Mouse (Mus musculus): ENCODE data around the gene Mcat. TPM values are rescaled to one million over a fixed set of nuclear protein-coding genes. Genes with fewer than 3 reads are reported as not detected.

The Mcat gene
- polyA plus RNA-seq, 1 experiment from 2014 or later: 42.5 TPM

GRCm38 (mm10) chr15:83546029-83546428 lies 17.6 kb downstream of the Mcat start:
- whole genome bisulfite sequencing: 89% methylated on average over 7 of the region's 7 CpGs
- Histone ChIP-seq H3K9ac (replicated peaks; ENCODE audit: low read length) (no peak overlapping the region), H3K4me3 (ENCODE audit: low read depth, low read length) (no peak overlapping the region), H3K36me3 (replicated peaks; ENCODE audit: control insufficient read depth, insufficient read depth, low read depth, low read length) (peaks cover 6% of the 10 kb centered on the region; the same call in 1 of the 2 replicates), H3K9me3 (replicated peaks; ENCODE audit: control insufficient read depth, low read length) (no peaks in the 10 kb centered on the region), H3K4me2 (ENCODE audit: low read depth, low read length) (no peak overlapping the region), H3K27ac (replicated peaks; ENCODE audit: low read depth, low read length) (no peak overlapping the region), H3K27me3 (ENCODE audit: control insufficient read depth, insufficient read depth, low read length) (no peaks in the 10 kb centered on the region), H3K4me1 (ENCODE audit: control insufficient read depth, insufficient read depth, low read length) (no peaks in the 10 kb centered on the region)
- ATAC-seq (replicated peaks; ENCODE audit: insufficient number of reproducible peaks, low FRiP score, low TSS enrichment, low read depth): no peak
- DNase-seq (ENCODE audit: low spot score): no peak

GRCm38 (mm10) chr15:83541647-83542287 lies 21.8 kb downstream of the Mcat start:
- no peak overlapping the region for H3K4me3 ChIP-seq (ENCODE audit: low read depth, low read length)

GRCm38 (mm10) chr15:83539905-83540304 lies 23.7 kb downstream of the Mcat start:
- Histone ChIP-seq H3K4me1 (ENCODE audit: control insufficient read depth, insufficient read depth, low read length) (no peaks in the 10 kb centered on the region), H3K4me2 (ENCODE audit: low read depth, low read length) (no peak overlapping the region), H3K27me3 (ENCODE audit: control insufficient read depth, insufficient read depth, low read length) (no peaks in the 10 kb centered on the region), H3K36me3 (replicated peaks; ENCODE audit: control insufficient read depth, insufficient read depth, low read depth, low read length) (no peaks in the 10 kb centered on the region), H3K27ac (replicated peaks; ENCODE audit: low read depth, low read length) (no peak overlapping the region), H3K9ac (replicated peaks; ENCODE audit: low read length) (no peak overlapping the region), H3K4me3 (ENCODE audit: low read depth, low read length) (no peak overlapping the region), H3K9me3 (replicated peaks; ENCODE audit: control insufficient read depth, low read length) (no peaks in the 10 kb centered on the region)
- DNase-seq (ENCODE audit: low spot score): no peak
- WGBS: 70% methylated on average over 4 of the region's 4 CpGs
- ATAC-seq (replicated peaks; ENCODE audit: insufficient number of reproducible peaks, low FRiP score, low TSS enrichment, low read depth): no peak

More at GRCm38 (mm10) chr15:83541647-83542287, 21.8 kb downstream of the Mcat start:
- H3K4me2 ChIP-seq (ENCODE audit: low read depth, low read length): no peak overlapping the region
- DNase-seq (ENCODE audit: low spot score): no peak
- H3K27ac ChIP-seq (replicated peaks; ENCODE audit: low read depth, low read length): no peak overlapping the region
- H3K36me3 ChIP-seq (replicated peaks; ENCODE audit: control insufficient read depth, insufficient read depth, low read depth, low read length): peaks cover 3% of the 10 kb centered on the region; the same call in 1 of the 2 replicates
- no peak for ATAC-seq (replicated peaks; ENCODE audit: insufficient number of reproducible peaks, low FRiP score, low TSS enrichment, low read depth)
- no peaks in the 10 kb centered on the region for H3K9me3 ChIP-seq (replicated peaks; ENCODE audit: control insufficient read depth, low read length)
- H3K4me1 ChIP-seq (ENCODE audit: control insufficient read depth, insufficient read depth, low read length): no peaks in the 10 kb centered on the region
- 83% methylated on average over 9 of the region's 9 CpGs for WGBS
- H3K27me3 ChIP-seq (ENCODE audit: control insufficient read depth, insufficient read depth, low read length): no peaks in the 10 kb centered on the region
- H3K9ac ChIP-seq (replicated peaks; ENCODE audit: low read length): no peak overlapping the region

- Histone ChIP-seq H3K9me3 (replicated peaks; ENCODE audit: control insufficient read depth, low read length) (no peaks in the 10 kb centered on the region), H3K4me1 (ENCODE audit: control insufficient read depth, insufficient read depth, low read length) (no peaks in the 10 kb centered on the region), H3K9ac (replicated peaks; ENCODE audit: low read length) (no peak overlapping the region), H3K4me2 (ENCODE audit: low read depth, low read length) (no peak overlapping the region), H3K36me3 (replicated peaks; ENCODE audit: control insufficient read depth, insufficient read depth, low read depth, low read length) (no peaks in the 10 kb centered on the region), H3K27me3 (ENCODE audit: control insufficient read depth, insufficient read depth, low read length) (no peaks in the 10 kb centered on the region), H3K27ac (replicated peaks; ENCODE audit: low read depth, low read length) (no peak overlapping the region), H3K4me3 (ENCODE audit: low read depth, low read length) (no peak overlapping the region)
- no peak for DNase-seq (ENCODE audit: low spot score)
- 97% methylated on average over 2 of the region's 2 CpGs for WGBS
- no peak for ATAC-seq (replicated peaks; ENCODE audit: insufficient number of reproducible peaks, low FRiP score, low TSS enrichment, low read depth)
Observed at GRCm38 (mm10) chr15:83538855-83539254, 24.7 kb downstream of the Mcat start.

- DNase-seq (ENCODE audit: low spot score) (no peak), ATAC-seq (replicated peaks; ENCODE audit: insufficient number of reproducible peaks, low FRiP score, low TSS enrichment, low read depth) (no peak)
- H3K4me1 ChIP-seq (ENCODE audit: control insufficient read depth, insufficient read depth, low read length): no peaks in the 10 kb centered on the region
- no peak overlapping the region for H3K27ac ChIP-seq (replicated peaks; ENCODE audit: low read depth, low read length)
- WGBS: 92% methylated on average over 6 of the region's 6 CpGs
- no peak overlapping the region for H3K9ac ChIP-seq (replicated peaks; ENCODE audit: low read length)
- no peak overlapping the region for H3K4me3 ChIP-seq (ENCODE audit: low read depth, low read length)
- no peaks in the 10 kb centered on the region for H3K9me3 ChIP-seq (replicated peaks; ENCODE audit: control insufficient read depth, low read length)
- no peaks in the 10 kb centered on the region for H3K36me3 ChIP-seq (replicated peaks; ENCODE audit: control insufficient read depth, insufficient read depth, low read depth, low read length)
- H3K27me3 ChIP-seq (ENCODE audit: control insufficient read depth, insufficient read depth, low read length): no peaks in the 10 kb centered on the region
- no peak overlapping the region for H3K4me2 ChIP-seq (ENCODE audit: low read depth, low read length)
Observed at GRCm38 (mm10) chr15:83535890-83536231, 27.7 kb downstream of the Mcat start.

- H3K36me3 ChIP-seq (replicated peaks; ENCODE audit: control insufficient read depth, insufficient read depth, low read depth, low read length): no peaks in the 10 kb centered on the region
- WGBS: 71% methylated on average over 17 of the region's 17 CpGs
Observed at GRCm38 (mm10) chr15:83534960-83535889, 28.4 kb downstream of the Mcat start.

GRCm38 (mm10) chr15:83532606-83533005 lies 31.0 kb downstream of the Mcat start:
- Histone ChIP-seq H3K4me2 (ENCODE audit: low read depth, low read length) (no peak overlapping the region), H3K36me3 (replicated peaks; ENCODE audit: control insufficient read depth, insufficient read depth, low read depth, low read length) (no peaks in the 10 kb centered on the region), H3K9me3 (replicated peaks; ENCODE audit: control insufficient read depth, low read length) (no peaks in the 10 kb centered on the region), H3K4me3 (ENCODE audit: low read depth, low read length) (no peak overlapping the region), H3K4me1 (ENCODE audit: control insufficient read depth, insufficient read depth, low read length) (no peaks in the 10 kb centered on the region), H3K27me3 (ENCODE audit: control insufficient read depth, insufficient read depth, low read length) (peaks cover 7% of the 10 kb centered on the region), H3K27ac (replicated peaks; ENCODE audit: low read depth, low read length) (no peak overlapping the region), H3K9ac (replicated peaks; ENCODE audit: low read length) (no peak overlapping the region)
- DNase-seq (ENCODE audit: low spot score) (no peak), ATAC-seq (replicated peaks; ENCODE audit: insufficient number of reproducible peaks, low FRiP score, low TSS enrichment, low read depth) (no peak)
- 76% methylated on average over 7 of the region's 7 CpGs for WGBS

More at GRCm38 (mm10) chr15:83534960-83535889, 28.4 kb downstream of the Mcat start:
- Histone ChIP-seq H3K4me2 (ENCODE audit: low read depth, low read length) (no peak overlapping the region), H3K27ac (replicated peaks; ENCODE audit: low read depth, low read length) (no peak overlapping the region), H3K27me3 (ENCODE audit: control insufficient read depth, insufficient read depth, low read length) (no peaks in the 10 kb centered on the region), H3K9ac (replicated peaks; ENCODE audit: low read length) (no peak overlapping the region), H3K9me3 (replicated peaks; ENCODE audit: control insufficient read depth, low read length) (no peaks in the 10 kb centered on the region), H3K4me1 (ENCODE audit: control insufficient read depth, insufficient read depth, low read length) (no peaks in the 10 kb centered on the region), H3K4me3 (ENCODE audit: low read depth, low read length) (no peak overlapping the region)
- DNase-seq (ENCODE audit: low spot score) (no peak), ATAC-seq (replicated peaks; ENCODE audit: insufficient number of reproducible peaks, low FRiP score, low TSS enrichment, low read depth) (no peak)

- no peak overlapping the region for H3K4me3 ChIP-seq (ENCODE audit: low read depth, low read length)
- no peak overlapping the region for H3K4me2 ChIP-seq (ENCODE audit: low read depth, low read length)
- no peaks in the 10 kb centered on the region for H3K36me3 ChIP-seq (replicated peaks; ENCODE audit: control insufficient read depth, insufficient read depth, low read depth, low read length)
- WGBS: 83% methylated on average over 5 of the region's 5 CpGs
- no peak overlapping the region for H3K9ac ChIP-seq (replicated peaks; ENCODE audit: low read length)
- H3K27ac ChIP-seq (replicated peaks; ENCODE audit: low read depth, low read length): no peak overlapping the region
- DNase-seq (ENCODE audit: low spot score): no peak
- ATAC-seq (replicated peaks; ENCODE audit: insufficient number of reproducible peaks, low FRiP score, low TSS enrichment, low read depth): no peak
- H3K27me3 ChIP-seq (ENCODE audit: control insufficient read depth, insufficient read depth, low read length): peaks cover 13% of the 10 kb centered on the region
- no peaks in the 10 kb centered on the region for H3K4me1 ChIP-seq (ENCODE audit: control insufficient read depth, insufficient read depth, low read length)
- H3K9me3 ChIP-seq (replicated peaks; ENCODE audit: control insufficient read depth, low read length): no peaks in the 10 kb centered on the region
Observed at GRCm38 (mm10) chr15:83531961-83532469, 31.6 kb downstream of the Mcat start.

All from embryonic facial prominence, embryonic 11.5 days (tissue).